Mouse (Mus musculus) lung, embryonic 14.5 days (tissue): ENCODE results near the gene Mrps2. TPM values are rescaled to one million over a fixed set of nuclear protein-coding genes. Genes with fewer than 3 reads are reported as not detected.

Experiments
- ATAC-seq: fragments of 200-750 bp; cut with Nextera tagmentation; 2 replicates; pipeline ENCODE4 v1.8.0; 2017; ENCODE audit warnings: mild to moderate bottlenecking, moderate TSS enrichment, moderate library complexity; ENCODE audit not compliant: insufficient read depth
- DNase-seq: peaks from one replicate; pipeline ENCODE4 v3.0.0-alpha.2; 2015
- H3K27ac ChIP-seq: fragments of 300-500 bp; sonication (generic); 2 replicates; pipeline ENCODE4 v1.5.1; 2014; ENCODE audit warnings: low read depth, mild to moderate bottlenecking, moderate library complexity
- H3K27me3 ChIP-seq: fragments of 300-500 bp; sonication (generic); 2 replicates; pipeline ENCODE4 v1.6.1; 2014; ENCODE audit warnings: low read length, control low read depth; ENCODE audit not compliant: insufficient read depth
- H3K36me3 ChIP-seq: fragments of 300-500 bp; sonication (generic); 2 replicates; pipeline ENCODE4 v1.6.1; 2014; ENCODE audit warnings: control low read depth; ENCODE audit not compliant: insufficient read depth
- H3K4me1 ChIP-seq: fragments of 300-500 bp; sonication (generic); 2 replicates; pipeline ENCODE4 v1.6.1; 2014; ENCODE audit warnings: antibody characterized with exemption, control low read depth; ENCODE audit not compliant: insufficient read depth
- H3K4me2 ChIP-seq: fragments of 300-500 bp; sonication (generic); 2 replicates; pipeline ENCODE4 v1.6.1; 2014; ENCODE audit warnings: mild to moderate bottlenecking
- H3K4me3 ChIP-seq: fragments of 300-500 bp; sonication (generic); 2 replicates; pipeline ENCODE4 v1.5.1; 2014; ENCODE audit warnings: low read depth, low read length
- H3K9ac ChIP-seq: fragments of 300-500 bp; sonication (generic); 2 replicates; pipeline ENCODE4 v1.6.1; 2014
- H3K9me3 ChIP-seq: fragments of 300-500 bp; sonication (generic); 2 replicates; pipeline ENCODE4 v1.6.1; 2016; ENCODE audit warnings: low read depth, low read length, control low read depth
- CTCF ChIP-seq: IDR thresholded peaks from 2 replicates; pipeline ENCODE4 v1.5.1; 2016; ENCODE audit warnings: antibody characterized with exemption, low read depth
- WGBS: fragments of 180-500 bp; shearing (Covaris S2); extraction: QIAGEN DNeasy Blood & Tissue Kit; methylation state at CpG from one replicate; pipeline ENCODE4 v1.1.7; 2014; 5-methylcytosine and 5-hydroxymethylcytosine counted together
- polyA plus RNA-seq: library from polyadenylated mRNA; unstranded; fragments of >200 nt; fragmentation: Nextera tagmentation; extraction: Ambion mirVana; gene quantifications from 2 replicates; pipeline ENCODE4 v1.2.1, GENCODE M21; 2014

Gene Mrps2
- 58.5 and 59.9 TPM in 2 replicates for polyA plus RNA-seq

GRCm38 (mm10) chr2:28467860-28468485, at the start of gene Mrps2:
Mrps2 (plus strand) TSS chr2:28468066.
- WGBS = under 1% methylated on average over 52 of the region's 52 CpGs

GRCm38 (mm10) chr2:28419898-28420297, 48.0 kb upstream of the Mrps2 start:
- Histone ChIP-seq H3K4me2 (no peak overlapping the region), H3K36me3 (no peaks in the 10 kb centered on the region), H3K27ac (no peak overlapping the region), H3K9me3 (no peaks in the 10 kb centered on the region), H3K27me3 (no peaks in the 10 kb centered on the region), H3K4me1 (no peaks in the 10 kb centered on the region), H3K9ac (no peak overlapping the region), H3K4me3 (no peak overlapping the region)
- 15% methylated on average over 4 of the region's 4 CpGs for WGBS
- DNase-seq = peak; percentile 95
- peak; percentile 94 for TF ChIP-seq CTCF
- ATAC-seq = no peak

More at GRCm38 (mm10) chr2:28467860-28468485, at the start of gene Mrps2:
- Histone ChIP-seq H3K4me2 (peak within 1 kb of the TSS; percentile 85), H3K9ac (peak within 1 kb of the TSS; percentile 92), H3K4me1 (peaks cover 3% of the 10 kb centered on the region; the same call in 1 of the 2 replicates), H3K27ac (no peak within 1 kb of the TSS), H3K9me3 (no peaks in the 10 kb centered on the region; the same call in 1 of the 2 replicates), H3K36me3 (peaks cover 35% of the 10 kb centered on the region), H3K27me3 (no peaks in the 10 kb centered on the region), H3K4me3 (peak within 1 kb of the TSS; percentile 80)
- DNase-seq = peak; percentile 94
- peak; percentile 84 for TF ChIP-seq CTCF
- peak; percentile 94 for ATAC-seq

GRCm38 (mm10) chr2:28423167-28423566, 44.7 kb upstream of the Mrps2 start:
- DNase-seq = peak; percentile 83
- WGBS = 35% methylated on average over 3 of the region's 3 CpGs

GRCm38 (mm10) chr2:28427226-28427625, 40.6 kb upstream of the Mrps2 start:
- no peaks in the 10 kb centered on the region for H3K4me1 ChIP-seq
- H3K36me3 ChIP-seq = no peaks in the 10 kb centered on the region
- no peak for TF ChIP-seq CTCF
- H3K27ac ChIP-seq = no peak overlapping the region
- H3K9ac ChIP-seq = no peak overlapping the region
- no peaks in the 10 kb centered on the region for H3K27me3 ChIP-seq
- no peak for DNase-seq
- no peak overlapping the region for H3K4me2 ChIP-seq
- 79% methylated on average over 6 of the region's 6 CpGs for WGBS
- no peak overlapping the region for H3K4me3 ChIP-seq
- no peak for ATAC-seq
- no peaks in the 10 kb centered on the region for H3K9me3 ChIP-seq

More at GRCm38 (mm10) chr2:28423167-28423566, 44.7 kb upstream of the Mrps2 start:
- no peak for ATAC-seq
- TF ChIP-seq CTCF = peak; percentile 62
- H3K4me1 ChIP-seq = no peaks in the 10 kb centered on the region
- no peak overlapping the region for H3K4me2 ChIP-seq
- no peak overlapping the region for H3K4me3 ChIP-seq
- H3K9ac ChIP-seq = no peak overlapping the region
- H3K27me3 ChIP-seq = no peaks in the 10 kb centered on the region
- H3K9me3 ChIP-seq = no peaks in the 10 kb centered on the region
- H3K27ac ChIP-seq = no peak overlapping the region
- H3K36me3 ChIP-seq = no peaks in the 10 kb centered on the region

GRCm38 (mm10) chr2:28430846-28431245, 37.0 kb upstream of the Mrps2 start:
- Histone ChIP-seq H3K27ac (peak overlapping the region; percentile 61; the same call in 1 of the 2 replicates), H3K4me1 (no peaks in the 10 kb centered on the region), H3K4me3 (no peak overlapping the region), H3K9me3 (no peaks in the 10 kb centered on the region), H3K9ac (no peak overlapping the region), H3K4me2 (no peak overlapping the region), H3K27me3 (no peaks in the 10 kb centered on the region), H3K36me3 (no peaks in the 10 kb centered on the region)
- DNase-seq (peak; percentile 65), ATAC-seq (no peak)
- WGBS = 29% methylated on average over 6 of the region's 6 CpGs
- no peak for TF ChIP-seq CTCF

- WGBS = 4% methylated on average over 1 of the region's 1 CpGs
- H3K4me1 ChIP-seq = no peaks in the 10 kb centered on the region
- no peaks in the 10 kb centered on the region for H3K36me3 ChIP-seq
- TF ChIP-seq CTCF = no peak
- no peak overlapping the region for H3K4me3 ChIP-seq
- H3K27ac ChIP-seq = peak overlapping the region; percentile 76
- peak; percentile 63 for ATAC-seq
- no peaks in the 10 kb centered on the region; the same call in 1 of the 2 replicates for H3K9me3 ChIP-seq
- H3K27me3 ChIP-seq = no peaks in the 10 kb centered on the region
- no peak overlapping the region for H3K4me2 ChIP-seq
- H3K9ac ChIP-seq = no peak overlapping the region
- DNase-seq = peak; percentile 76
Observed at GRCm38 (mm10) chr2:28432811-28433210, 35.1 kb upstream of the Mrps2 start.

GRCm38 (mm10) chr2:28433512-28433911, 34.4 kb upstream of the Mrps2 start:
- Histone ChIP-seq H3K9ac (no peak overlapping the region), H3K4me3 (no peak overlapping the region), H3K27me3 (no peaks in the 10 kb centered on the region), H3K27ac (peak overlapping the region; percentile 76), H3K9me3 (no peaks in the 10 kb centered on the region; the same call in 1 of the 2 replicates), H3K36me3 (no peaks in the 10 kb centered on the region), H3K4me1 (no peaks in the 10 kb centered on the region), H3K4me2 (no peak overlapping the region)
- no peak for DNase-seq
- WGBS = no CpG with 5 or more reads among the region's 2 CpGs
- ATAC-seq = no peak
- TF ChIP-seq CTCF = no peak
